15 mouse cellular contexts compared by ENCODE assay signal in genomic region chr11:68389621-68390020, GRCm38 (mm10). TPM values are rescaled to one million over a fixed set of nuclear protein-coding genes. Genes with fewer than 3 reads are reported as not detected.
DNase-seq lines count a peak whose midpoint lies in the region; ATAC-seq and TF ChIP-seq lines count a peak whose summit lies in the region.
"Had no signal": no experiment of that assay in that cellular context is flagged by ENCODE, and none has a peak within 500 bp of the region (broad histone marks: within the 10 kb centered on the region; RNA-seq: fewer than 3 reads in every experiment).

No protein-coding gene starts in this region.

- DNase-seq in heart, adult 18-20 months, result no peak
- DNase-seq in midbrain, embryonic 10.5 days (ENCODE audit: low spot score), result peak; percentile 33
- peak; percentile 45 for DNase-seq in brain, embryonic 14.5 days (ENCODE audit: low read depth)
- DNase-seq in frontal cortex, postnatal 10 days (ENCODE audit: low spot score in 2 of 2), result no peak
- DNase-seq: cerebellum, postnatal 25 days; gastrocnemius, postnatal 14 days; liver, embryonic 13.5 days; thymus, adult 2 months had no signal

- no peak overlapping the region for H3K4me3 ChIP-seq in heart, embryonic 12.5 days
- H3K4me3 ChIP-seq in midbrain, embryonic 10.5 days, result peak overlapping the region; percentile 26; the same call in 1 of the 2 replicates
- H3K4me3 ChIP-seq in midbrain, embryonic 13.5 days (replicated peaks), result no peak overlapping the region
- no peak overlapping the region for H3K4me3 ChIP-seq in heart, embryonic 16.5 days (ENCODE audit: low read length)
- H3K4me3 ChIP-seq: hindbrain, embryonic 15.5 days; kidney, embryonic 15.5 days; liver, embryonic 13.5 days had no signal

- H3K9me3 ChIP-seq in heart, embryonic 12.5 days (replicated peaks), result no peaks in the 10 kb centered on the region
- H3K9me3 ChIP-seq in midbrain, embryonic 10.5 days (replicated peaks), result no peaks in the 10 kb centered on the region
- no peaks in the 10 kb centered on the region for H3K9me3 ChIP-seq in midbrain, embryonic 13.5 days
- H3K9me3 ChIP-seq in heart, embryonic 16.5 days (replicated peaks; ENCODE audit: control insufficient read depth, low read length), result no peaks in the 10 kb centered on the region
- H3K9me3 ChIP-seq: hindbrain, embryonic 15.5 days; kidney, embryonic 15.5 days; liver, embryonic 13.5 days had no signal

- peaks cover 82% of the 10 kb centered on the region for H3K27me3 ChIP-seq in heart, embryonic 12.5 days (replicated peaks)
- peaks cover 98% of the 10 kb centered on the region for H3K27me3 ChIP-seq in midbrain, embryonic 10.5 days (ENCODE audit: low read depth, poor library complexity, severe bottlenecking)
- peaks cover 95% of the 10 kb centered on the region for H3K27me3 ChIP-seq in midbrain, embryonic 13.5 days
- H3K27me3 ChIP-seq in heart, embryonic 16.5 days (ENCODE audit: control insufficient read depth, insufficient read depth, low read length), result peaks cover 38% of the 10 kb centered on the region

- TF ChIP-seq POLR2A in brain, embryonic 14.5 days (IDR thresholded peaks at IDR 0.05; ENCODE audit: borderline replicate concordance, extremely low read depth, insufficient read depth, insufficient read length, poor library complexity, severe bottlenecking), result no peak

- H3K9ac ChIP-seq in heart, embryonic 12.5 days, result no peak overlapping the region
- no peak overlapping the region for H3K9ac ChIP-seq in midbrain, embryonic 13.5 days (replicated peaks)
- peak overlapping the region; percentile 56 for H3K9ac ChIP-seq in heart, embryonic 16.5 days (ENCODE audit: low read length)
- H3K9ac ChIP-seq: hindbrain, embryonic 15.5 days; kidney, embryonic 15.5 days; liver, embryonic 13.5 days had no signal

- H3K27ac ChIP-seq in heart, embryonic 12.5 days (ENCODE audit: poor library complexity, severe bottlenecking), result peak overlapping the region; percentile 86
- H3K27ac ChIP-seq in midbrain, embryonic 10.5 days (replicated peaks), result peak overlapping the region; percentile 64
- H3K27ac ChIP-seq in midbrain, embryonic 13.5 days, result no peak overlapping the region
- H3K27ac ChIP-seq in heart, embryonic 16.5 days (ENCODE audit: low read length), result peak overlapping the region; percentile 75
- H3K27ac ChIP-seq: hindbrain, embryonic 15.5 days; kidney, embryonic 15.5 days; liver, embryonic 13.5 days had no signal

- H3K36me3 ChIP-seq in heart, embryonic 12.5 days, result no peaks in the 10 kb centered on the region
- peaks cover 10% of the 10 kb centered on the region for H3K36me3 ChIP-seq in midbrain, embryonic 10.5 days
- H3K36me3 ChIP-seq in midbrain, embryonic 13.5 days, result no peaks in the 10 kb centered on the region
- no peaks in the 10 kb centered on the region for H3K36me3 ChIP-seq in heart, embryonic 16.5 days (ENCODE audit: control insufficient read depth, insufficient read depth)
- H3K36me3 ChIP-seq: hindbrain, embryonic 15.5 days; kidney, embryonic 15.5 days; liver, embryonic 13.5 days had no signal

- ATAC-seq in heart, embryonic 12.5 days (ENCODE audit: insufficient number of reproducible peaks, low FRiP score), result no peak
- ATAC-seq in midbrain, embryonic 13.5 days, result no peak
- no peak for ATAC-seq in heart, embryonic 16.5 days (replicated peaks; ENCODE audit: extremely low read depth, insufficient read depth, low FRiP score)
- ATAC-seq: CD4-positive, CD25-positive, alpha-beta regulatory T cell, adult 4 months; forebrain, embryonic 16.5 days had no signal

- 7% methylated on average over 8 of the region's 8 CpGs for WGBS in heart, embryonic 12.5 days
- 3% methylated on average over 8 of the region's 8 CpGs for WGBS in midbrain, embryonic 10.5 days
- 2% methylated on average over 8 of the region's 8 CpGs for WGBS in midbrain, embryonic 13.5 days
- 6% methylated on average over 8 of the region's 8 CpGs for WGBS in heart, embryonic 16.5 days

- peak overlapping the region; percentile 25; the same call in 1 of the 2 replicates for H3K4me2 ChIP-seq in heart, embryonic 12.5 days
- no peak overlapping the region for H3K4me2 ChIP-seq in midbrain, embryonic 13.5 days (replicated peaks)
- peak overlapping the region; percentile 1; the same call in 1 of the 2 replicates for H3K4me2 ChIP-seq in heart, embryonic 16.5 days (ENCODE audit: low read depth, low read length)
- H3K4me2 ChIP-seq: hindbrain, embryonic 15.5 days; kidney, embryonic 15.5 days; liver, embryonic 13.5 days had no signal

- TF ChIP-seq CTCF in brain, embryonic 14.5 days (IDR thresholded peaks at IDR 0.05; ENCODE audit: borderline replicate concordance, extremely low read depth, insufficient read depth, insufficient read length), result peak; percentile 28; the same call in 1 of the 2 replicates

- H3K4me1 ChIP-seq in heart, embryonic 12.5 days (replicated peaks), result peaks cover 45% of the 10 kb centered on the region
- peaks cover 82% of the 10 kb centered on the region for H3K4me1 ChIP-seq in midbrain, embryonic 10.5 days
- H3K4me1 ChIP-seq in midbrain, embryonic 13.5 days (replicated peaks), result peaks cover 38% of the 10 kb centered on the region
- peaks cover 24% of the 10 kb centered on the region for H3K4me1 ChIP-seq in heart, embryonic 16.5 days (ENCODE audit: control insufficient read depth, insufficient read depth, low read length)

RNA-seq across cellular contexts. Expression of gene Ntn1, which starts 11.0 kb away (rescaled TPM):
- 38.6 and 41.9 TPM in 2 replicates for polyA plus RNA-seq in heart, embryonic 12.5 days (2016; fragmentation: Nextera tagmentation; extraction: Ambion mirVana)
- 10 to 100 TPM; 72.7 to 76.0 TPM for total RNA-seq in heart, adult 18-20 months (2021)
- 25.6 and 27.4 TPM in 2 replicates for polyA plus RNA-seq in midbrain, embryonic 10.5 days (2016; fragmentation: Nextera tagmentation; extraction: Ambion mirVana)
- polyA plus RNA-seq in midbrain, embryonic 13.5 days (2015; fragmentation: Nextera tagmentation; extraction: Ambion mirVana), result 17.3 and 31.0 TPM in 2 replicates
- polyA plus RNA-seq in brain, embryonic 14.5 days (2012; rRNA removed), result 31.4 and 62.8 TPM in 2 replicates
- polyA plus RNA-seq in heart, embryonic 16.5 days (2015; fragmentation: Nextera tagmentation; extraction: Ambion mirVana), result 17.7 and 21.3 TPM in 2 replicates

RNA-seq across cellular contexts. Expression of gene Pik3r5, which starts 42.3 kb away (rescaled TPM):
- polyA plus RNA-seq in heart, embryonic 12.5 days (2016; fragmentation: Nextera tagmentation; extraction: Ambion mirVana), result 0.14 and 0.21 TPM in 2 replicates
- total RNA-seq in heart, adult 18-20 months (2021), result 1 to 10 TPM; 1.1 to 1.9 TPM
- 0.68 and 0.90 TPM in 2 replicates for polyA plus RNA-seq in midbrain, embryonic 10.5 days (2016; fragmentation: Nextera tagmentation; extraction: Ambion mirVana)
- polyA plus RNA-seq in midbrain, embryonic 13.5 days (2015; fragmentation: Nextera tagmentation; extraction: Ambion mirVana), result 0.24 and 0.50 TPM in 2 replicates
- 0.32 and 0.74 TPM in 2 replicates for polyA plus RNA-seq in brain, embryonic 14.5 days (2012; rRNA removed)
- polyA plus RNA-seq in heart, embryonic 16.5 days (2015; fragmentation: Nextera tagmentation; extraction: Ambion mirVana), result 1.3 and 2.5 TPM in 2 replicates

Comparison
In these comparisons a context has a peak if more than half of its experiments do, and no peak if none do; other contexts are left out.
1. DNase-seq: peak in midbrain, embryonic 10.5 days (single experiment) and brain, embryonic 14.5 days (single experiment); none in heart, adult 18-20 months (0 of 2) and frontal cortex, postnatal 10 days (0 of 2).